ENCODE assay signal across 14 mouse cellular contexts in genomic region chr13:67062427-67062826, GRCm38 (mm10). TPM values are rescaled to one million over a fixed set of nuclear protein-coding genes. Genes with fewer than 3 reads are reported as not detected.
"Had no signal": no experiment of that assay in that cellular context is flagged by ENCODE, and none has a peak within 500 bp of the region (broad histone marks: within the 10 kb centered on the region; RNA-seq: fewer than 3 reads in every experiment).

No protein-coding gene starts in this region.

- DNase-seq: kidney, adult 2 months; kidney, postnatal 14 days; lung, adult 18-20 months; right cerebral cortex, adult 18-20 months; right cerebral cortex, postnatal 25 days; thymus, adult 18-20 months; thymus, postnatal 14 days had no signal

- H3K27ac ChIP-seq: kidney, embryonic 15.5 days; left cerebral cortex, adult 2 months; limb, embryonic 12.5 days; midbrain, embryonic 13.5 days; neural tube, embryonic 15.5 days had no signal

- H3K4me3 ChIP-seq: kidney, embryonic 15.5 days; left cerebral cortex, adult 2 months; limb, embryonic 12.5 days; midbrain, embryonic 13.5 days; neural tube, embryonic 15.5 days had no signal

- H3K4me2 ChIP-seq: kidney, embryonic 15.5 days; limb, embryonic 12.5 days; midbrain, embryonic 13.5 days; neural tube, embryonic 15.5 days had no signal

- ATAC-seq: midbrain, embryonic 13.5 days had no signal

- H3K27me3 ChIP-seq: kidney, embryonic 15.5 days; limb, embryonic 12.5 days; midbrain, embryonic 13.5 days; neural tube, embryonic 15.5 days had no signal

- H3K9ac ChIP-seq: kidney, embryonic 15.5 days; limb, embryonic 12.5 days; midbrain, embryonic 13.5 days; neural tube, embryonic 15.5 days had no signal

RNA-seq across cellular contexts. Expression of gene Zfp708, which starts 35.3 kb away (rescaled TPM):
- polyA plus RNA-seq: large intestine, adult 2 months; small intestine, adult 2 months had no signal

RNA-seq across cellular contexts. Expression of gene Rslcan18, which starts 53.6 kb away (rescaled TPM):
- polyA plus RNA-seq: midbrain, embryonic 13.5 days had no signal
